Mouse (Mus musculus) macrophage (primary cell): ENCODE measurements around the gene Ramp3. TPM values are rescaled to one million over a fixed set of nuclear protein-coding genes. Genes with fewer than 3 reads are reported as not detected.

Source experiments
- H3K27ac ChIP-seq: fragments of 350-480 bp; formaldehyde crosslinking; 2 replicates; pipeline ENCODE4 v1.9.0; 2021
- H3K36me3 ChIP-seq: fragments of 350-480 bp; formaldehyde crosslinking; 2 replicates; pipeline ENCODE4 v1.9.0; 2021; ENCODE audit errors: inconsistent target
- H3K4me3 ChIP-seq: fragments of 350-480 bp; formaldehyde crosslinking; 2 replicates; pipeline ENCODE4 v1.9.0; 2021; ENCODE audit errors: inconsistent target
- H3K79me2 ChIP-seq: fragments of 350-480 bp; formaldehyde crosslinking; 2 replicates; pipeline ENCODE4 v1.9.0; 2021; ENCODE audit errors: inconsistent target
- whole genome bisulfite sequencing: methylation state at CpG from one replicate; pipeline ENCODE4 v1.1.7; 2026; ENCODE audit warnings: inconsistent platforms; ENCODE audit not compliant: missing documents; 5-methylcytosine and 5-hydroxymethylcytosine counted together
- polyA plus RNA-seq: library from polyadenylated mRNA; stranded (reverse); fragments of 250-400 nt; gene quantifications from 3 replicates; pipeline ENCODE4 v1.2.4, GENCODE M21; 2018; ENCODE audit warnings: inconsistent platforms
- total RNA-seq, 78 experiments: library from RNA; depleted of rRNA; stranded (reverse); fragments of 250-400 nt; gene quantifications; 1 replicate in 9 of 78; 2 replicates in 24 of 78; 3 replicates in 43 of 78; 4 replicates in 2 of 78; pipeline ENCODE4 v1.2.4; 2018; ENCODE audit warnings: inconsistent platforms in 56 of 78

The Ramp3 gene
- not detected for total RNA-seq (2018; cell fraction: chromatin; rRNA removed)
- under 1 TPM in 24 of 26 experiments, not detected in 2; 0.14 to 0.66 (median 0.37) TPM for total RNA-seq (2018; cell fraction: cytosol; rRNA removed)
- 1 to 10 TPM in 2 of 26 experiments, under 1 TPM in 10, not detected in 14; 0.36 to 1.2 (median 0.72) TPM for total RNA-seq (2018; cell fraction: nucleus; rRNA removed)
- 0.11 TPM in 1 of 3 replicates, not detected in the others for polyA plus RNA-seq

GRCm38 (mm10) chr11:6658271-6658670 lies at the start of gene Ramp3:
Gene Ramp3, plus strand, starts transcription at chr11:6658521.
- Histone ChIP-seq H3K36me3 (no peaks in the 10 kb centered on the region), H3K4me3 (no peak within 1 kb of the TSS), H3K27ac (no peak within 1 kb of the TSS), H3K79me2 (no peaks in the 10 kb centered on the region)
- WGBS, result 1% methylated on average over 17 of the region's 18 CpGs

GRCm38 (mm10) chr11:6615250-6616205 lies 42.8 kb upstream of the Ramp3 start:
- Histone ChIP-seq H3K27ac (no peak overlapping the region), H3K4me3 (no peak overlapping the region), H3K36me3 (peaks cover 60% of the 10 kb centered on the region), H3K79me2 (peaks cover under 1% of the 10 kb centered on the region; the same call in 1 of the 2 replicates)
- 42% methylated on average over 12 of the region's 12 CpGs for whole genome bisulfite sequencing

GRCm38 (mm10) chr11:6623704-6624103 lies 34.6 kb upstream of the Ramp3 start:
- H3K4me3 ChIP-seq, result no peak overlapping the region; the same call in 1 of the 2 replicates
- WGBS, result 33% methylated on average over 10 of the region's 10 CpGs
- peaks cover 51% of the 10 kb centered on the region for H3K36me3 ChIP-seq
- no peak overlapping the region for H3K27ac ChIP-seq
- peaks cover 58% of the 10 kb centered on the region for H3K79me2 ChIP-seq

GRCm38 (mm10) chr11:6624619-6625382 lies 33.5 kb upstream of the Ramp3 start:
- Histone ChIP-seq H3K79me2 (peaks cover 58% of the 10 kb centered on the region), H3K36me3 (peaks cover 40% of the 10 kb centered on the region), H3K27ac (peak overlapping the region; percentile 92), H3K4me3 (peak overlapping the region; percentile 91)
- whole genome bisulfite sequencing, result 57% methylated on average over 14 of the region's 14 CpGs

GRCm38 (mm10) chr11:6625478-6626387 lies 32.6 kb upstream of the Ramp3 start, which contains the start of gene Tbrg4:
Gene Tbrg4, minus strand, starts transcription at chr11:6626067.
- peaks cover 55% of the 10 kb centered on the region for H3K79me2 ChIP-seq
- H3K36me3 ChIP-seq, result peaks cover 31% of the 10 kb centered on the region
- H3K4me3 ChIP-seq, result peak within 1 kb of the TSS; percentile 91
- peak within 1 kb of the TSS; percentile 92 for H3K27ac ChIP-seq
- 1% methylated on average over 62 of the region's 66 CpGs for WGBS

- peak overlapping the region; percentile 91 for H3K4me3 ChIP-seq
- peaks cover 50% of the 10 kb centered on the region for H3K79me2 ChIP-seq
- 12% methylated on average over 16 of the region's 16 CpGs for WGBS
- peaks cover 25% of the 10 kb centered on the region for H3K36me3 ChIP-seq
- peak overlapping the region; percentile 92 for H3K27ac ChIP-seq
Measured at GRCm38 (mm10) chr11:6626388-6626772, 31.9 kb upstream of the Ramp3 start.

- 3% methylated on average over 4 of the region's 4 CpGs for WGBS
Measured at GRCm38 (mm10) chr11:6627731-6628130, 30.6 kb upstream of the Ramp3 start.

GRCm38 (mm10) chr11:6628568-6628967 lies 29.8 kb upstream of the Ramp3 start:
- no peak overlapping the region for H3K4me3 ChIP-seq
- peaks cover 4% of the 10 kb centered on the region; the same call in 1 of the 2 replicates for H3K36me3 ChIP-seq
- peaks cover 28% of the 10 kb centered on the region for H3K79me2 ChIP-seq
- peak overlapping the region; percentile 92 for H3K27ac ChIP-seq
- WGBS, result 48% methylated on average over 4 of the region's 4 CpGs

More at GRCm38 (mm10) chr11:6627731-6628130, 30.6 kb upstream of the Ramp3 start:
- Histone ChIP-seq H3K4me3 (peak overlapping the region; percentile 91; the same call in 1 of the 2 replicates), H3K79me2 (peaks cover 36% of the 10 kb centered on the region), H3K27ac (peak overlapping the region; percentile 92), H3K36me3 (peaks cover 12% of the 10 kb centered on the region; the same call in 1 of the 2 replicates)

- Histone ChIP-seq H3K79me2 (peaks cover 17% of the 10 kb centered on the region), H3K36me3 (no peaks in the 10 kb centered on the region), H3K27ac (no peak overlapping the region), H3K4me3 (no peak overlapping the region)
Measured at GRCm38 (mm10) chr11:6629655-6630054, 28.7 kb upstream of the Ramp3 start.

- Histone ChIP-seq H3K36me3 (no peaks in the 10 kb centered on the region), H3K4me3 (no peak overlapping the region), H3K27ac (no peak overlapping the region), H3K79me2 (no peaks in the 10 kb centered on the region)
- 83% methylated on average over 8 of the region's 8 CpGs for whole genome bisulfite sequencing
Measured at GRCm38 (mm10) chr11:6636150-6636549, 22.2 kb upstream of the Ramp3 start.

GRCm38 (mm10) chr11:6638537-6638936 lies 19.8 kb upstream of the Ramp3 start, which contains the start of gene Wap:
Gene Wap, minus strand, starts transcription at chr11:6638637.
- 97% methylated on average over 4 of the region's 4 CpGs for WGBS
- Histone ChIP-seq H3K36me3 (no peaks in the 10 kb centered on the region), H3K79me2 (no peaks in the 10 kb centered on the region), H3K4me3 (no peak within 1 kb of the TSS), H3K27ac (no peak within 1 kb of the TSS)

GRCm38 (mm10) chr11:6639072-6639471 lies 19.2 kb upstream of the Ramp3 start:
- no peak overlapping the region for H3K4me3 ChIP-seq
- 81% methylated on average over 6 of the region's 6 CpGs for WGBS
- no peaks in the 10 kb centered on the region for H3K36me3 ChIP-seq
- H3K79me2 ChIP-seq, result no peaks in the 10 kb centered on the region
- no peak overlapping the region for H3K27ac ChIP-seq

GRCm38 (mm10) chr11:6644566-6644965 lies 13.8 kb upstream of the Ramp3 start:
- Histone ChIP-seq H3K27ac (no peak overlapping the region), H3K4me3 (no peak overlapping the region), H3K79me2 (no peaks in the 10 kb centered on the region), H3K36me3 (no peaks in the 10 kb centered on the region)
- 97% methylated on average over 6 of the region's 6 CpGs for WGBS
